Mouse (Mus musculus) heart, adult 8-10 months (tissue): Measurements from ENCODE around the gene Wfdc21. TPM values are rescaled to one million over a fixed set of nuclear protein-coding genes. Genes with fewer than 3 reads are reported as not detected.
A peak's percentile ranks its signal among the peaks of the same experiment; 100 is the strongest.

ENCODE experiments used
- DNase-seq: peaks from one replicate; pipeline ENCODE4 v3.0.0; 2022; ENCODE audit warnings: low spot score
- total RNA-seq, 4 experiments: library from RNA; stranded (reverse); gene quantifications; 2 replicates each; pipeline ENCODE4 v1.2.4; 2022

Wfdc21 gene
- 1 to 10 TPM in 1 of 4 experiments, not detected in 3; 1.5 TPM for total RNA-seq

DNA sequence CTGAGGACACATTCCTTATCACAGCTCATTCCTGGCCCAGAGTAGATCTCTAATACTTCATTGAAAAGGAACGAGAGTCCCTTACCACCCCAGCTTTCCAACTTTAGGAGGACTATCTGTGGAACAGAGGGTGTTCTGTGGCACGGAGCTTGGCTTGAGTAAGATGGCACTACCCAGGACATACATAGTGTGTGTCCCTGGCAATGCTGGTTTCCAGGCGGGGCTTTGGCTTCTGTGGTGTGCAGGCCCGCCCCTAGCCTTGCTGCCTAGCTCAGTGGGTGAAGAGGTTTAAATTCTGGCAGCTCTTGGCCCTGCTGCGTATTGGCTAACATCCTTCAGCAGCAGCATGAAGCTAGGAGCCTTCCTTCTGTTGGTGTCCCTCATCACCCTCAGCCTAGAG is at the start of gene Wfdc21:
Gene Wfdc21 (plus strand): TSS at position 260 of the 400 bp plus-strand sequence.
- DNase-seq: no peak

GRCm38 (mm10) chr11:83703705-83704104 is 43.0 kb upstream of the Wfdc21 start, which contains the start of gene Wfdc17:
Gene Wfdc17 (plus strand): TSS chr11:83703991.
- no peak for DNase-seq

- DNase-seq: no peak
Observed at GRCm38 (mm10) chr11:83708715-83709114, 38.0 kb upstream of the Wfdc21 start, which contains the start of gene Wfdc18. Gene Wfdc18 (plus strand): TSS chr11:83709015.

DNA sequence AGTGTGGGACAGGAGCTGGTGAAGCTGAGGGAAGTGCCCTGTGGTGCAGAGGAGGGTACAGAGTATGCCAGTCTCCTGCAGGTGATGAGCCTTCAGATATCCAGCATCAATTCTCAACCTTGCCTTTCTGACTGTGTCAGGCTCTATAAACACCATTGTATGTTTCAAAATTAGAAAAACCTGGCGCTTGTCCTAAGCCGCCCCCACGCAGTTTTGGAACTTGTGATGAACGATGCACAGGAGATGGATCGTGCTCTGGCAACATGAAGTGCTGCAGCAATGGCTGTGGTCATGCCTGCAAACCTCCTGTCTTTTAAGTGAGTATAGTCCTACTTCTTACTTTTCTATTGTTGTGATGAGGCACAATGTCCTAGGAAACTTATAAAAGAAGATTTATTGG is 37.1 kb upstream of the Wfdc21 start:
- DNase-seq: no peak

- DNase-seq: no peak
Observed at GRCm38 (mm10) chr11:83712671-83713070, 34.1 kb upstream of the Wfdc21 start.

DNA sequence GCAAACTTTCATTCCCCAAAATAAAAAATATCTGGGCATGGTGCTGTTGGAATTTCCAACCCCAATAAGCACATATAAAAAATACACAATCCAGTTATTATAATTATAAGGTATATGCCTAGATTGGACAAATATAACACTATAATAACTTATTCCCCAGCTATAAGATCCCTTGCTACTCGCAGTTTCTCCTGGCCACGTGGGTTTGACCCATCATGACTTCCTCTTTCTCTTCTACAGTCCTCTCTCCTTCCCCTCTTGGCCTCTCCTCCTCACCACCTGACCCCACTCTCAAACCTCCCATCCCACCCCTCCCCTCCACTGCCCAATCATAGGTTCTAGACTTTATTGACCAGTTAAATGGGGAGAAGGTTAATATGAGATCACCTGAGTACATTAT is 32.8 kb upstream of the Wfdc21 start:
- no peak for DNase-seq

GRCm38 (mm10) chr11:83717042-83717665 is 29.6 kb upstream of the Wfdc21 start:
- DNase-seq: no peak

DNA sequence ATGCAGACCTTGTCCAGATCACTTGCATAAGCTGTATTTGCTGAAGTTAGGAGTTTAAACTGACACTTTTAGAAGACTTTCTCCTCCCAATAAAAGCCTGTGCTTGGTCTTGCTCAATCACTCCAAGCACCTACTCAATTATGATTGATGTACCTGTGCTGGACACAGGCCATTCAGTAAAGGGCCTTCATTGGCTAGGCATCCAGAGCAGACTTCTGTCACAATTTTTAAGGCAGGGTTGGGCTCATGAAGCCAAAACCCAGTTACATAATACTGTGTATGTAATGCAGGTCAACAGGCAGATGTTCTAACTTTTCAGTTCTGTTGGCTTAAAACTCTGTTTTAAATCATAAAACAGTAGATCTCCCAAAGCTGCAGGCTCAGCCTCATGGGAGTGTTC is 26.0 kb upstream of the Wfdc21 start:
- DNase-seq: no peak

DNA sequence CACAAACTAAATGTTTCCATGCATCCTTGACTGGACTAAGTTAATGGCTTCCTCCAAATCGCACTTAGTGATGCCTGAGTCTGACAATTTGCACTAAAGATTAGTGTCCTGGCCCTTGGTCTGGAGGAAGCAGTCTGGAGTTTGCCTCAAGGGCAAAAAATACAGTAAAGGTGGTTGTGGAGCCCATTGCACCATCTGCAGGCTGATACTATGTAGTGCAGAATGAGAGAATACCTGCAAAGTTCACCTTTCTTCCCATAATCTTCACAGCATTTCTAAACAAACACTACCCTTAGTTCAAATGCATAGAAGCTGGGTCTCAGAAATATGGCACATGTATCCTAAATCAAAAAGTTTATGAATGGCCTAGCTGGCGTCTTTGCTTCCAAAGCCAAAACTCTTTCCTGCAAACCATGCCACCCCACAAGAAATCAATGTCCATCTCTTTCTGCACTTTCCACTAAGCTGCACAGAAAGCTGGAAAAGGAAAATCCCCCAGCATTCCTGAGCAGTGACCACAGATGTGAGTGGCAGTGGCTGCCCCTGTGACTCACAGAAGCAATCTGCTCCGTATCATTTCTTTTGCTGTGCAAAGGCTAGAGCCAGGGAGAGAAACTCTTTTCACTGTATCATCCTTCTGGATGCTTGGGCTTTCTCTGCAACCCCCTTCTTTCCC is 17.8 kb upstream of the Wfdc21 start:
- DNase-seq: no peak

DNA sequence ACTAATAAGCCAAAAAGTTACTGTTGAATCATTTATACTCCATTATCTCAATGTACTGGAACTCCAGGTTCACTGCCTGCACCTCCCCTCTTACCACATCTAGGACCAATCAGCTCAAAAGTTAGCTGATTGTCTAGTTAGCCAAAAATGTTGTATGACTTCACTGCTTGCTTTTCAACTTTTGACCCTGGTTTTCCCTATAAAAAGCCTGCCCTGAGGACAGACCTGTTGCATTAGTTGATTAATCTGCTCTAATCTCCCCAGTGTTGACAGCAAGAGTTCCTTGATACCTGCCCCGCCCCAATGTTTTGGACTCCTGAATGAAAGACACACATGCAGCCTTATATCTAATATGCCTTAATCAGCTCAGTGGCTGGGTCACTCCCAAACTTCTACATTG is 15.6 kb upstream of the Wfdc21 start:
- DNase-seq: no peak

- no peak for DNase-seq
Observed at GRCm38 (mm10) chr11:83733071-83733640, 13.6 kb upstream of the Wfdc21 start.

DNA sequence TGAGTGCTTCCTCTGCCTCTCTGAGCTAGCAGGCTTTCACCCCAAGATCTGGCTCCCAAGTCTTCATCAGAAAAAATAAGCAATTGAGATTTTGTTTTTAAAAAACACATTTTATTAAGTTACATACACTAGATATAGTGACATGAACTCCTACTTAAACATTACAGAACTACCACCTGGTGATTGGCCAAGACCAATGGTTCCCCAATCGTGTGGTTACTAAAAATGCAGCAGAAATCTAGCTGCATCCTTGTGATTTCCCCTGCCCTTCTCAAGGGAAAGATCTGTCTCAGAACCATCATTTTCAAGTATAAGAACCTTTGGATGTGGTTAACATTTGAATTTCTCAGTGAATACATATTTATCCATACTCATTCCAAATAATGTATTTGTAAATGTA is 12.5 kb upstream of the Wfdc21 start:
- no peak for DNase-seq

DNA sequence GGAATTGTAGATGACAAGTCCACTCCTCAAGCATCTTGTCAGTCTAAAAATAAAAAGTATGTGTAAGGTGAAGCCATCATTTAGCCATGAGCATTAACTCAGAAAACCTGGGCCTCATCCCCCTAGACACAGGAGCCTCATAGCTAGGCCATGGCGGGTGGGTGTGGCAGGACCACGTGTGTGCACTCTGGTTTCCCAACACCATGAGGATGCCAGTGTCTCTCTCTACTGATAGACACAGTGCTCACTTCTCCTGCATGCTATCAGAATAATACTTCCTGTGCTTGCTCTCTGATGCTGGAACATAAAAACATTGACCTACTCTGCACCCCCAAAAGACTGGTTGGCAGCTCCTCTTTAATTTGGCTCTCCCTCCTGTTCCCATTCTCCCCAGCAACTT is 10.9 kb upstream of the Wfdc21 start:
- no peak for DNase-seq

GRCm38 (mm10) chr11:83737109-83737558 is 9.6 kb upstream of the Wfdc21 start:
- no peak for DNase-seq

- peak; percentile 81 for DNase-seq
Observed at GRCm38 (mm10) chr11:83739241-83739640, 7.5 kb upstream of the Wfdc21 start.

GRCm38 (mm10) chr11:83740443-83740991 is 6.2 kb upstream of the Wfdc21 start:
- DNase-seq: no peak

- no peak for DNase-seq
Observed at GRCm38 (mm10) chr11:83741841-83742240, 4.9 kb upstream of the Wfdc21 start.

GRCm38 (mm10) chr11:83742731-83743355 is 3.9 kb upstream of the Wfdc21 start:
- no peak for DNase-seq

DNA sequence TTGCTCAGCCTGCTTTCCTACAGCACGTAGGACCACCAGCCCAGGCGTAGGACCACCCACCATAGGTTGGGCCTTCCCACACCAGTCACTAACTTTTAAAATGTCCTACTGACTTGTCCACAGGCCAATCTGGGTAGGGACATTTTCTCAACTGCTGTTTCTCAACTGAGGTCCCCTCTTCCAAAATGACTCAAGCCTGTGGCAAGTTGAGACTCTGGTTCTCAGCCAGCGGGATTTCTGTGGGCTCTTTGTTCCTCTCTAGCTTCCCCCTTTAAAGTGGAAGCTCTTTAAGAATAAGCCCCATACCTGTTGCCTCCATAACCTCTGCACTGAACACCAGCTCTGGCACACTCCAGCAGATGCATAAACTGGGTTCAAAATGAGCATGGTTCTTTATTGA is 3.2 kb upstream of the Wfdc21 start:
- no peak for DNase-seq

- DNase-seq: no peak
Observed at GRCm38 (mm10) chr11:83746152-83746551, 588 bp upstream of the Wfdc21 start.

GRCm38 (mm10) chr11:83747376-83748265 is 881 bp downstream of the Wfdc21 start:
- DNase-seq: no peak
